Mouse (Mus musculus) limb, embryonic 10.5 days (tissue): ENCODE data around the gene Mdga1. TPM values are rescaled to one million over a fixed set of nuclear protein-coding genes. Genes with fewer than 3 reads are reported as not detected.

ENCODE experiments used
- DNase-seq: peaks from one replicate; pipeline ENCODE4 v3.0.0-alpha.2; 2017; ENCODE audit warnings: low spot score
- H3K27ac ChIP-seq: fragments of 300-500 bp; sonication (generic); 2 replicates; pipeline ENCODE4 v1.5.1; 2016; ENCODE audit warnings: mild to moderate bottlenecking
- H3K27me3 ChIP-seq: fragments of 300-500 bp; sonication (generic); 2 replicates; pipeline ENCODE4 v1.6.1; 2016; ENCODE audit warnings: low read depth, mild to moderate bottlenecking; ENCODE audit not compliant: poor library complexity, severe bottlenecking
- H3K36me3 ChIP-seq: fragments of 300-500 bp; sonication (generic); 2 replicates; pipeline ENCODE4 v1.6.1; 2016; ENCODE audit warnings: mild to moderate bottlenecking, moderate library complexity
- H3K4me1 ChIP-seq: fragments of 300-500 bp; sonication (generic); 2 replicates; pipeline ENCODE4 v1.6.1; 2016
- H3K4me3 ChIP-seq: fragments of 300-500 bp; sonication (generic); 2 replicates; pipeline ENCODE4 v1.5.1; 2016; ENCODE audit warnings: mild to moderate bottlenecking, moderate library complexity
- H3K9me3 ChIP-seq: fragments of 300-500 bp; sonication (generic); replicated peaks from 2 replicates; pipeline ENCODE4 v1.6.1; 2016; ENCODE audit warnings: mild to moderate bottlenecking
- WGBS: fragments of 180-500 bp; shearing (Covaris S2); methylation state at CpG from one replicate; pipeline ENCODE4 v1.1.7; 2016; 5-methylcytosine and 5-hydroxymethylcytosine counted together
- polyA plus RNA-seq: library from polyadenylated mRNA; unstranded; fragments of >200 nt; fragmentation: Nextera tagmentation; extraction: Ambion mirVana; gene quantifications from 2 replicates; pipeline ENCODE4 v1.2.1, GENCODE M21; 2016

Mdga1 gene
- polyA plus RNA-seq, 1 experiment from 2014 or later: 4.0 TPM

DNA sequence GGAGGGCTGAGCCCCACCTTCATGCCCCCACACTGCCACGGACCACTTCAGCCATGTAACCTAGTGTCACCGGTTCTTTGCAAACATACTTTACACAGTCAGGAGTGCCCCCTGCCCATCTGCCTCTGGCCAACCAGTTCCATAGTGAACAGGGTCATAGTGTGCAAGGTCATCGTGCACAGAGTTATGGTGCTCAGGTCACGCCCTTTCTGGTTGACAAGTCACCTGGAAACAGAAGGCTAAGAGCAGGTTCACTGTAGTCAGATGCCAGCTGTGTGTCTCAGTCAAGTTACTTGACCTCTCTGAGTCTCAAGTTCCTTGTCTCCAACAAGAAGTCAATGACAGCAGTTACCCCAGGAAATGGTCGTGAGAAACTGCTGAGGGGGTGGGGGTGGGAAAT, 65.2 kb downstream of the Mdga1 start:
- no peak overlapping the region for H3K4me3 ChIP-seq
- H3K27ac ChIP-seq: no peak overlapping the region
- WGBS: 79% methylated on average over 5 of the region's 5 CpGs
- no peaks in the 10 kb centered on the region for H3K9me3 ChIP-seq
- DNase-seq: no peak
- no peaks in the 10 kb centered on the region for H3K27me3 ChIP-seq
- H3K4me1 ChIP-seq: peaks cover 4% of the 10 kb centered on the region; the same call in 1 of the 2 replicates
- H3K36me3 ChIP-seq: no peaks in the 10 kb centered on the region

DNA sequence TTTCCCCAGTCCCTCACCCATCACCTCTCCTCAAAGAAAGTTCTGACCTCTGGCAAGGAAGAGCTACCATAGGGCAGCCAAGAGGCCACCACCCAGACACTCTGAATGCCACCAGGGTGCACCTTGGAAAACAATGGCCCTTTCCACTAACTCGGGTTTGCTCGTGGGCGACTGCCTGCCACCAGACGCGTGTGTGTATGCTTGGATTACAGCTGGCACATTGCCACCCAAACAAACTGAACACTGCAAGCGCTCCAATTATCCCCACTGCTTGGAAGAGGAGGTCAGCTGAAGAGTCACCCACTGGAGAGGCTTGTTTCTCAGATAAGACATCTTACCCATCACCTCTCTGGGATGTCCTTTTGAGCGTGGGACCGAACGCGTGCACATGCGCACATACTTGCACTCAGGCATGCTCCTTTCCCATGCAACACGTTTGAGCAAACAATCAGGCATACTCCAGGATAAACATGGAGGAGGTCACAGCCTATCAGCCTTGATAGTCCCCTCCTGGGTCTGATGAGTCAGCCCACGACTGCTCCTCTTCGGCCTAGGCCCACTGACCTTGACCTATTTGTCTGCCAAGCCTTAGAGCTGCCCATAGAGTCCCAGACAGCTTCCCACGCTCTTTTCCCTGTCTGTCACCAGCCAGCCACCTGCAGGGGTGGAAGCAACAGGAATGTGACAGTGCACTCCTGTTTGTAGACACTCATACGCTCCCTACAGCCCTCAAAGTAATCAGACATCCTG, 67.3 kb downstream of the Mdga1 start:
- Histone ChIP-seq H3K36me3 (no peaks in the 10 kb centered on the region), H3K27me3 (no peaks in the 10 kb centered on the region), H3K4me3 (no peak overlapping the region), H3K4me1 (peaks cover 6% of the 10 kb centered on the region; the same call in 1 of the 2 replicates), H3K27ac (no peak overlapping the region), H3K9me3 (no peaks in the 10 kb centered on the region)
- DNase-seq: no peak
- 90% methylated on average over 16 of the region's 16 CpGs for WGBS

DNA sequence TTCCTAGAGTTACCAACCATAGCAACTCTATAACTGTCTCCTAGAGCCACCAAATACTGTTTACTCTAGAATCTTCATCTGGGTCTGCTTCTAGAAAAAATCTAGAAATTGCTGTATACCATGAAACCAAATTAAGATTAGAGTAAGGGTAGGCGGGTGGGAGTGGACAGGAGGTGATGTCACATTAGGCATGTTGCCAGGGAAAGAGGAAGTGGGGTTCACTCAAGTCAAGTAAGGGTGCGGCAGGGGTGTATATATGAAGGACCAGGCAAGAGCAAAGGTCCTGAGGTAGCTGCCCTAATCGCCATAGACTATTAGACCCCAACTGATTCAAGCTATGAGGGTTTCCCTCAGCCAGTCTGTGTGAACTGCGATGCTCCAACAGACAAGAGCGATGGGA, 69.6 kb downstream of the Mdga1 start:
- Histone ChIP-seq H3K4me3 (no peak overlapping the region), H3K9me3 (no peaks in the 10 kb centered on the region), H3K27me3 (peaks cover 6% of the 10 kb centered on the region; the same call in 1 of the 2 replicates), H3K27ac (no peak overlapping the region), H3K4me1 (peaks cover 26% of the 10 kb centered on the region), H3K36me3 (no peaks in the 10 kb centered on the region)
- 95% methylated on average over 5 of the region's 5 CpGs for WGBS
- no peak for DNase-seq

DNA sequence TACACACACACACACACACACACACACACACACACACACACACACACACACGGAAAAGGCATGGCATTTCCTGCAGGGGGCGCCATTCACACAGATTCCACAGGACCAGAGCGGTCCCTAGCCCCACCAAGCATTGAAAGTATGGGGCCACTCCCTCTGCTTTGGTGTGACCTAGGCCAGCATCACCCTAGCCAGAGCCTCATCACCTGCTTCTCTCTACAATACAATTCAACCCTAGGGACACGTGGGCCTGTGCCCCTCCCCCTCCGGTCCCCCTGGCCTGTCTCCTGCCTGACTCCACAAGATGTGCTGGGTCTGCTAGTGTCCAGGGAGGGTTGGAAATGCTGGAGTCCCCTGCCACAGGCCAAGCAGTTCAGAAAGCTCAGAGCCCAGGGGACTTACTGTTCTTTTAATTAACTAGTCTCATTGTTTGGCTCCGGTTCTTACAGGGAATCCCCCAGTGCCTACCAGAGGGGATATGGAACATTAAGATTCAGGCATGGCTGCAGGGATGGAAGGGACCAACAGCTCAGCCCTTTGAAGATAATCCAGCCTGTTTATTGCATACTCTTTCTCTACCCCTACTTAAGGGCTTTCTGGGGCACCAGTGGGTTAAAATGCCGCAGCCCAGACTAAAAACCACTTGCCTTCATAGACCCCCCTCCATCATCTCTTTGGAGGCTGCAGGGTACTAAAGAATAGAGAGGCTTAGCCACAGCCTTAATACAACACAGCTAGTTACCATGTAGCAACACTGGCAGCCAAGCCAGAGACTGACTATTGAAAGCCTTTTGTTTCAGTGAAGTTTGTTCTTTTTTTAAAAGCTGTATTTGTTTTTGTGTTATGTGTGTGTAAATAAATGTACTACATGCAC, 73.5 kb downstream of the Mdga1 start:
- 16% methylated on average over 7 of the region's 7 CpGs for WGBS
- Histone ChIP-seq H3K27me3 (peaks cover 20% of the 10 kb centered on the region), H3K4me1 (peaks cover 30% of the 10 kb centered on the region), H3K9me3 (no peaks in the 10 kb centered on the region; the same call in 1 of the 2 replicates), H3K4me3 (no peak overlapping the region), H3K36me3 (no peaks in the 10 kb centered on the region), H3K27ac (peak overlapping the region; percentile 47; the same call in 1 of the 2 replicates)
- DNase-seq: peak; percentile 70

- DNase-seq: no peak
- H3K4me1 ChIP-seq: peaks cover 32% of the 10 kb centered on the region
- H3K4me3 ChIP-seq: no peak overlapping the region
- 76% methylated on average over 5 of the region's 5 CpGs for WGBS
- no peaks in the 10 kb centered on the region; the same call in 1 of the 2 replicates for H3K9me3 ChIP-seq
- no peak overlapping the region; the same call in 1 of the 2 replicates for H3K27ac ChIP-seq
- no peaks in the 10 kb centered on the region for H3K36me3 ChIP-seq
- peaks cover 29% of the 10 kb centered on the region for H3K27me3 ChIP-seq
These were observed 74.3 kb downstream of the Mdga1 start for GRCm38 (mm10) chr17:29895566-29895965.

- peaks cover 35% of the 10 kb centered on the region for H3K27me3 ChIP-seq
- no peak overlapping the region for H3K27ac ChIP-seq
- no peaks in the 10 kb centered on the region for H3K36me3 ChIP-seq
- 90% methylated on average over 5 of the region's 5 CpGs for WGBS
- no peak for DNase-seq
- H3K4me1 ChIP-seq: peaks cover 32% of the 10 kb centered on the region
- no peak overlapping the region for H3K4me3 ChIP-seq
- H3K9me3 ChIP-seq: no peaks in the 10 kb centered on the region; the same call in 1 of the 2 replicates
These were observed 74.9 kb downstream of the Mdga1 start for GRCm38 (mm10) chr17:29894965-29895364.

DNA sequence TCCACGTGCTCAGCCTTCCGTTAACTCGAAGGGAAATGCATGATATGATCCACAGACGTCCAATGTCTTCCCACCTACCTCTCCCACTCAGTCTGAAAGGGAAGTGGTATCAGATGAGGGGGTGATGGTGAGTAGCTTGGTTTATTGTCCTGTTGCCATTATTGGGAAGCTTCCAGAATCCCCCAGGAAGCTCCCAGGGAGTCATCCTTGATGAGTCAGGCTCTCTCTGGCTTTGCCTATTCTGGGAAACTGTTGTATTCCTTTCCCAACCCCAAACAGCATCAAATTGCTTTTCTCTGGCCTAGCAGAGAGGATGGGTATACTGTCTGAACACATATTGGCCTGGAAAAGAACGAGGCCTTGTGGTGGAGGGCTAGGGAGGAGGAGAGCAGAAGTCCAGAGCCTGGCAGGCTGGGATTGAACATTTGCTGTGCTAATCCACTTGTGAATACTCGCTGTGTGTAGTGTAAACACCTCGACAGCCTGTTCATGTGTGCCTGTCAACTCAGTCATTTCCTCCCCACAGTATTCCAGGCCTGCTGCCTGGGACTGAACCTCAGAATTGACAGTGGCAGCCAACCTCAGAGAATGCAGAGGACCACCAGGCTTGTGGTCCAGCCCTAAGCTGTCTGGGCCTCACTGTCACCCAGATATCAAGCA, 79.3 kb downstream of the Mdga1 start:
- Histone ChIP-seq H3K27me3 (peaks cover 68% of the 10 kb centered on the region), H3K4me3 (no peak overlapping the region), H3K9me3 (no peaks in the 10 kb centered on the region; the same call in 1 of the 2 replicates), H3K36me3 (no peaks in the 10 kb centered on the region), H3K4me1 (peaks cover 54% of the 10 kb centered on the region), H3K27ac (no peak overlapping the region)
- 66% methylated on average over 7 of the region's 7 CpGs for WGBS
- DNase-seq: no peak

GRCm38 (mm10) chr17:29888981-29889980, 80.6 kb downstream of the Mdga1 start:
- Histone ChIP-seq H3K4me1 (peaks cover 66% of the 10 kb centered on the region), H3K9me3 (no peaks in the 10 kb centered on the region; the same call in 1 of the 2 replicates), H3K27ac (peak overlapping the region; percentile 87), H3K27me3 (peaks cover 71% of the 10 kb centered on the region), H3K36me3 (no peaks in the 10 kb centered on the region), H3K4me3 (peak overlapping the region; percentile 76)
- WGBS: under 1% methylated on average over 67 of the region's 67 CpGs
- peak; percentile 76 for DNase-seq

DNA sequence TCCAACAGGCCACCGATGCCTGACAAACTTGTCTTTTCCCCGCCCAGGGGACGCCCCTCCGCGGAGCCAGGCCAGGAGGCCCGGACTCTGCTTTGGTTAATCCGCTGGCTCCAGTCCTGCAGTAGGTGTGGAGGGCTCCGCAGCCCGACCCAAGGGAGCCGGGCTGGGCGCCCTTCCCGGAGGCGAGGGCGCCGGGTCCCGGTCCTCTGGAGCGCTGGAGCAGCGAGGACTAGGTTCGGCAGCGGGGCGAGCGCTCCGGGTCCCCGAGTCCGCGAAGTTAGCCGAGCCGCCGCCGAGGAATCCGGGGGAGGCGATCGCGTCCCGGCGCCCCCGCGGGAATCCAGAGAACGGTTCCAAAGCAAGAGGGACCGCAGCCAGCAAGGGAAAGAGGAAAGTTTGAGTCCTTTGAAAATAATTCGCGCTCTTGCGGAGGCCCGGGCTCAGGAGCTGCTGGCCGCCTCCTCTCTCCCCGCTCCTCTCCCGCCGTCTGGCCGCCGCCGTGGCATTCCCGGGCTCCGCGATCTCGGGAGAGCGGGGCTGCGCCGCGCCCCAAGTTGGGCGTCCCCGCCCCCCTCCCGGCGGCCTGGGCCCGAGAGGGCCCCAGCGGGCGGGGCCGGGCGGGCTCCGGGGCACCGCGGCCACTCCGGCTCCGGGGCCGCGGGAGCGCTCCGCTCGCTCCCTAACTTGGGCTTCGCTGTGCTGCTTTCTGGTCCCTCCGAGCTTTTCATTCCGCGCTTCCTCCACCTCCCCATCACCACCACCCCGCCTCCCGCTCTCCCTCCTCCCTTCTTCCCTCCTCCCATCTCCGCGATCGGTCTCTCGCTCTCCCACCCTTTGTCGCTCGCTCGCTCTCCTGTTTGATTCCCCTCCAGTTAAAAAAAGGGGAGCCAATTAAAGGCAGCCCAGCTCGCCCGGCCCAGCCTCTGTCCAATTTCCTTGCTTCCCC, 81.7 kb downstream of the Mdga1 start:
- Histone ChIP-seq H3K36me3 (no peaks in the 10 kb centered on the region), H3K27ac (peak overlapping the region; percentile 87), H3K4me1 (peaks cover 72% of the 10 kb centered on the region), H3K9me3 (no peaks in the 10 kb centered on the region; the same call in 1 of the 2 replicates), H3K4me3 (peak overlapping the region; percentile 76), H3K27me3 (peaks cover 83% of the 10 kb centered on the region)
- under 1% methylated on average over 92 of the region's 93 CpGs for WGBS
- peak; percentile 82 for DNase-seq

DNA sequence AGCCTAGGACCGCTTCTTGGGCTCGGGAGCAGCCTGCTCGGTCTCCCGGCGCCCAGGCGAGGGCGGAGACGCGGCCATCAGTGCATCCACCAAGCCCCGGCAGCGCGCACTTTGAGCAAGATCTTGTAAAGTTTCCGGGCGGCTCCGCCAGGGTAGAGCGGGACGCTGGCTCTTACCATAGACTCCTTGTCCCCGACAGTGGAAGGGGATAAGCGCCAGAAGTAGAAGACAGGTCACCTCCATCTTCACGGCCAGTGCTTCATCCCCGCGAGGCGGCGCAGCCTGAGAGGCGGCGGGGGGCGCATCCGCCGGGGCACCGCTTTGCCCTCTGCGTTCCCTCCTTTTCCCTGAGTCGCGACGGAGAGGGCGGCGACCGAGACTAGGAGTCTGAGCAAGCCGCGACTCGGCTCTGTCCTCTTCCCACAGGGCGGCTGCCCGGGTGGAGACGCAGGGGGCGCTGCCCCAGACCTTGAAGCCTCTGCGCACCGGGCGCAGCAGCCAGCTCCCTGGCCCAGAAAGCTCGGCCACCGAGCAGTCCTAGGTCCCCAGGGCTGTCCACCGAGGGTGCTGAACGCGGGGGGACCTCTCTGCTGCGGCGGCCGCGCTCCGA, 82.5 kb downstream of the Mdga1 start:
- H3K4me1 ChIP-seq: peaks cover 74% of the 10 kb centered on the region

More for the DNA sequence above, 82.5 kb downstream of the Mdga1 start:
- H3K4me3 ChIP-seq: peak overlapping the region; percentile 76
- no peaks in the 10 kb centered on the region for H3K36me3 ChIP-seq
- peak; percentile 82 for DNase-seq
- WGBS: under 1% methylated on average over 56 of the region's 57 CpGs
- H3K27ac ChIP-seq: peak overlapping the region; percentile 87
- peaks cover 84% of the 10 kb centered on the region for H3K27me3 ChIP-seq
- H3K9me3 ChIP-seq: no peaks in the 10 kb centered on the region
